Mouse (Mus musculus) liver, embryonic 14.5 days (tissue): ENCODE results near the gene Ptpdc1.

Source experiments
- CTCF ChIP-seq: IDR thresholded peaks from 2 replicates; pipeline ENCODE4 v1.5.1; 2016; ENCODE audit warnings: antibody characterized with exemption, low read depth, control low read depth
- EP300 ChIP-seq: IDR thresholded peaks from 2 replicates; pipeline ENCODE4 v1.6.1; 2016; ENCODE audit warnings: antibody characterized with exemption, low read depth

DNA sequence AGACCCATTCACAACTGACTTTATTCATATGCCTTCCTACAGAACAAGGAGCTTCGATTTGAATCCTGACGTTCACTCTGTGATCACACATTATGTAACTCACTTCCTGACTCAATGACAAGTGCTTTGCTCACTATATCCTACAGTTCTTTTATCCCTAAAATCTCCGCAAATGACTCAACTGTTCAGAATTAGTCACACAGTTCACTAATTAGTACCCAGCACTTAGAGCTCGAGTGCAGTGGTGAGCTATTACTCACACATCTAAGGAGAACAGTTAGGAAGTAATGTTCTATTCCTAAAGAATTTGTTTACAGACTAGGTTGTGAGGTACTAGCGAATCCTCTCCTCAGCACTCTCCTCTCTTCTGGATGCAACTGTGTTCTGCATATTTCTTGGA, 16.4 kb downstream of the Ptpdc1 start:
- TF ChIP-seq CTCF (no peak), EP300 (no peak)
